Mouse (Mus musculus): ENCODE data around the gene Marc2.

DNA sequence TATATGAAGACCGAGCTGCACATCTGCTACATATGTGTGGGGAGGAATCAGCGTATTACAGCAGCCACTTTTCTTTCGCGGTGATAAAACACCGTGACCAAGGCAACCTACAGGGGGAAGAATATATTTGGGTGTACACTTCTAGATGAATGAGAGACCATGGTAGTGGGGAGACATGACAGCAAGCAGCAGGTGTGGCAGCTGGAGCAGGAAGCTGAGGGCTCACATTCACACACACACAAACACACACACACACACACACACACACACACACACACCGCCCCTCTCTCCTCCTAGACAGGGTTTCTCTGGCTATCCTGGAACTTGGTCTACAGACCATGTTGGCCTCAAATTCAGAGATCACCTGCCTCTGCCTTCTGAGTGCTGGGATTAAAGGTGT, 68.1 kb downstream of the Marc2 start:
- TF ChIP-seq POLR2A (IDR thresholded peaks at IDR 0.05; ENCODE audit: borderline replicate concordance, extremely low read depth, low read depth, low read length), result no peak
- no peak for TF ChIP-seq CTCF (IDR thresholded peaks at IDR 0.05; ENCODE audit: insufficient read depth, low read length)
